Mouse (Mus musculus) bone marrow macrophage, adult 2 months (primary cell): ENCODE results near the gene Cachd1.

Experiments
- CTCF ChIP-seq: IDR thresholded peaks from 2 replicates; pipeline ENCODE4 v1.5.1; 2012; ENCODE audit warnings: low read depth, mild to moderate bottlenecking, low read length, moderate library complexity
- POLR2A ChIP-seq: IDR thresholded peaks from 2 replicates; pipeline ENCODE4 v1.6.1; 2012; ENCODE audit warnings: mild to moderate bottlenecking, low read depth, low read length, borderline replicate concordance

DNA sequence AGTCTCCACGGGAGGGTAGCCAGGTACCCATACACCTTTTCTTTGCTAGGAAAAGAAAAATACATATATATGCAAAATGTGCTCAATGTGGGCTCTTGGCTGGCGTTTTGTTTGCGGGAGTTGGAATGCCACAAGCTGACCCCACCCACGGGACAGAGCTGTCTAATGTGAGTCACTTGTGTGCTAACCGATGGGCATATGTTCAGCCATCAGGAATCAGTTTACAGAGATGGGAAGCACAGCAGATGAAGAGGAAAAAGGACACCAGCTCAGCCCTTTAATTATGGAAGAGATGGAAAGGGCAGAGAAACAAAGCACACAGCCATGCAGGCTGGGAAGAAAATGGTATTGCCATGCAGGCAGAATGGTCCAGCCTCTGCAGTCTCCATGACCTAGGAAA lies 250.1 kb downstream of the Cachd1 start:
- TF ChIP-seq POLR2A (no peak), CTCF (no peak)
